Mouse (Mus musculus) urinary bladder, postnatal 36 days (tissue): ENCODE data around the gene Gm28372.

Experiments used
- DNase-seq, 2 experiments: peaks; one replicate each; pipeline ENCODE4 v3.0.0; 2022; ENCODE audit warnings: low spot score in 2 of 2, mixed read lengths in 1 of 2

Gene Gm28372

GRCm38 (mm10) chr2:130411558-130412495, 6.8 kb downstream of the Gm28372 start:
- peak; percentile 67 to 81 for DNase-seq

- DNase-seq: no peak
These were observed 7.7 kb downstream of the Gm28372 start for GRCm38 (mm10) chr2:130412775-130413174.

- DNase-seq: no peak
These were observed 9.2 kb downstream of the Gm28372 start for GRCm38 (mm10) chr2:130414094-130414856.

GRCm38 (mm10) chr2:130421781-130422620, 17.0 kb downstream of the Gm28372 start:
- DNase-seq: no peak

- DNase-seq: peak in 1 of 2 experiments; percentile 69
These were observed 18.5 kb downstream of the Gm28372 start for GRCm38 (mm10) chr2:130423397-130424125.

GRCm38 (mm10) chr2:130424126-130424853, 19.3 kb downstream of the Gm28372 start, which contains the start of the genes Vps16 and Pced1a:
Gene Vps16 (plus strand): TSS chr2:130424339.
Gene Pced1a (minus strand): TSS chr2:130424701.
- peak; percentile 89 to 92 for DNase-seq

GRCm38 (mm10) chr2:130425112-130425511, 20.1 kb downstream of the Gm28372 start:
- no peak for DNase-seq

- no peak for DNase-seq
These were observed 24.8 kb downstream of the Gm28372 start for GRCm38 (mm10) chr2:130429851-130430250.

- no peak for DNase-seq
These were observed 25.4 kb downstream of the Gm28372 start for GRCm38 (mm10) chr2:130430484-130430883.

GRCm38 (mm10) chr2:130432157-130432556, 27.1 kb downstream of the Gm28372 start:
- no peak for DNase-seq

- no peak for DNase-seq
These were observed 28.1 kb downstream of the Gm28372 start for GRCm38 (mm10) chr2:130433152-130433551.

GRCm38 (mm10) chr2:130436769-130437168, 31.7 kb downstream of the Gm28372 start:
- DNase-seq: no peak

- DNase-seq: no peak
These were observed 33.8 kb downstream of the Gm28372 start for GRCm38 (mm10) chr2:130438861-130439260.

- no peak for DNase-seq
These were observed 34.9 kb downstream of the Gm28372 start for GRCm38 (mm10) chr2:130439840-130440480.

- DNase-seq: no peak
These were observed 37.1 kb downstream of the Gm28372 start for GRCm38 (mm10) chr2:130442162-130442561.

- no peak for DNase-seq
These were observed 43.4 kb downstream of the Gm28372 start for GRCm38 (mm10) chr2:130448449-130448848.

- DNase-seq: no peak
These were observed 44.2 kb downstream of the Gm28372 start for GRCm38 (mm10) chr2:130449021-130449793.

GRCm38 (mm10) chr2:130449794-130450433, 44.9 kb downstream of the Gm28372 start, which contains the start of gene Ptpra:
Gene Ptpra (plus strand): TSS chr2:130450278.
- DNase-seq: peak; percentile 89 to 90
